Mouse (Mus musculus): ENCODE measurements around the gene Nat8f5.
"Not testable (repeated sequence)": the region's sequence is repeated elsewhere in the genome, so short reads cannot be mapped to it uniquely, and the experiment has no call there.

Nat8f5 gene

GRCm38 (mm10) chr6:85836098-85836497 is 15.3 kb upstream of the Nat8f5 start:
- not testable (repeated sequence) for DNase-seq (ENCODE audit: low spot score)

DNA sequence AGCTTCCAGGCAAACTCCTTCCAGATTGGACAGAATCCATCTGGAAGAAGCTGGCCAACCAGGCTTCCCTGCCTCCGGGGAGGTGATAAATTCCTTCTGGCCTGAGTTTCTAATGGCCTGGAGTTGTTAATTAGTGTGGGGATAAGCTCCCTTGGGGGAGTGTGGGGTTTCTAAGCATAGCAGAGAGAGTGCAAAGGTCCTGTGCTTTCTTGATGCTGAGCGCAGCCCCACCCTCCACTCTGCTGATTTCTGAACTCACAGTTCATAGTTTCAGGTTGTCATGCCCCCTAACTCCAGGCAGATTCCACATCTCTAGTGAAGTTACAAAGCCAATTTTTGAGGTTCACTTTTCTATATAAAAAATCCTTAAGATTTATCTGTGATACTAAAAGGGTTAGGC is 14.3 kb upstream of the Nat8f5 start:
- DNase-seq (ENCODE audit: low spot score): not testable (repeated sequence)

DNA sequence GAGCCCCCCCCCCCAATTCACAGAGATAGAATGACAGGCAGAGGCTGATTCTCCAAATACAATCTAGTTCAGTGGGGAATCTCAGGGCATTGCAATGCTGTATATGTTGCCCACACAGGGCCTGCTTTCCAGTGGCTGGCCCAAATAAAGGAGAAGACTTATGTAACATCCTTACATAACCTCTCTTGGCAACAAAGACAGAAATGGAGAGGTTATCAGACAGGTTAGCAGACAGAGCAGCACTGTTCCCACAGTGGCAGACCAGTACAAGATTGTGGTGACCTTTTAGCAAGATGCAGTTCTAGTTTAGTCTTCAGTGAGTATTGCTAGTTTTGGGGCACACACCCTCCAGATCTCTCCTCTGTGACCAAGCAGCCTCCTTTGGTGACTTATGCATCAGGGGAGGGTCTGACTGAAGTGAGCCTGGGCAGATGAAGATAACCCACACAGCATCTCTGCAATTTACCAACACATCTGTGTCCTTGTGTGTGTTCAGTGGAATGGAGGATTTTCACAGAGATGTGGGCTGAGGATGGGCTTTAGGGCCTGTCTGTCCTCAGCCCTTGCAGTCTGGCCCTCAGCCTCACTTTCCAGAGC is 13.8 kb upstream of the Nat8f5 start:
- DNase-seq (ENCODE audit: low spot score): not testable (repeated sequence)

- DNase-seq (ENCODE audit: low spot score): no peak
These were observed 11.1 kb upstream of the Nat8f5 start, which contains the start of gene Nat8 for GRCm38 (mm10) chr6:85831796-85832321. Gene Nat8, minus strand, starts transcription at chr6:85832082.

GRCm38 (mm10) chr6:85829462-85829861 is 8.7 kb upstream of the Nat8f5 start:
- no peak for DNase-seq (ENCODE audit: low spot score)

DNA sequence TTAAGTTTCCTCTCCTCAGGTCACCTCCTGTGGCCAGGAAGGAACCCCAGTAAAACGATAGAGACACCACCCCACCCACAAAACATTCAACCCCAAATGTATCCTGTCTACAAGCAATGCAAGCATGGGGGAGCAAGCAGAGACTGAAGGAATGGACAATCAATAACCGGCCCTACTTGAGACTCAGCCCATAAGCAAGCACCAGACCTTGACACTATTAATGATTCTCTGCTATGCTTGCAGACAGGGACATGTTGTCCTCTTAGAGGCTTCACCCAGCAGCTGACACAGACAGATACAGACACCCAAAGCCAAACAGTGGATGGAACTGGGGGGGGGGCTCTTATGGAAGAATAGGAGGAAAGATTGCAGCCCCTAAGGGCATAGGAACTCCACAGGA is 5.1 kb upstream of the Nat8f5 start:
- no peak for DNase-seq (ENCODE audit: low spot score)

DNA sequence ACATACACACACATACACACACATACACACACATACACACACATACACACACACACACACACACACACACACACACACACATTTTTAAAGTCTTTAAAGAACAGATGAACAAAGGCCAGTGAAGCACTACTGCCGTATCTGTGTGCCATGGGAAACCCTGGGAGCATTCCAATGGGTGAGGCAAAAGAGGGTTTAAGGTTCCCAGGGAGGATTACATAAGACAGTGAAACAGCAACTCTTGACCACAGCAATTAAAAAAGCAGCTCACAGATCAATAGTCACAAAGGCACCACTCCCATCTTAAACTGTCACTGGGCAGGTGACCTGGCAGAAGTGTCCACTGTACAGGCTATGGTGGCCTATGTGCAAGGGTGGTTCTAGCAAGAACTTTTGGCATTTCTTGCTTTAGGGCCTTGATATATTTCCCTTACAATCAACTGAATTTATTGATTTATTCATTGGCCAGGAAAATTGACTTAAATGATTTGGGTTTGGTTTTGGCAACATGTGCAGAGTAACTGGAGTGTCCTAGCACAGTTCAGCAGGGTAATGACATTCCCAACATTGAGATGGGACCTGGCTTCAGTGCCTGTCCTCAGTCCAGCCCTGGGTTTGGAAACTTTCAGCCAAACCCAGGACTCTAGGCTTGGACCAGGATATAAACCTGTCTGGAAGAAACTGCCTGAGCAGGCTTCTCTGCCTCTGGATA is 2.8 kb upstream of the Nat8f5 start:
- DNase-seq (ENCODE audit: low spot score): no peak

GRCm38 (mm10) chr6:85822286-85822685 is 1.5 kb upstream of the Nat8f5 start:
- DNase-seq (ENCODE audit: low spot score): no peak

GRCm38 (mm10) chr6:85818338-85818737 is 2.4 kb downstream of the Nat8f5 start:
- no peak for DNase-seq (ENCODE audit: low spot score)

- no peak for DNase-seq (ENCODE audit: low spot score)
These were observed 7.4 kb downstream of the Nat8f5 start for GRCm38 (mm10) chr6:85813339-85813738.

DNA sequence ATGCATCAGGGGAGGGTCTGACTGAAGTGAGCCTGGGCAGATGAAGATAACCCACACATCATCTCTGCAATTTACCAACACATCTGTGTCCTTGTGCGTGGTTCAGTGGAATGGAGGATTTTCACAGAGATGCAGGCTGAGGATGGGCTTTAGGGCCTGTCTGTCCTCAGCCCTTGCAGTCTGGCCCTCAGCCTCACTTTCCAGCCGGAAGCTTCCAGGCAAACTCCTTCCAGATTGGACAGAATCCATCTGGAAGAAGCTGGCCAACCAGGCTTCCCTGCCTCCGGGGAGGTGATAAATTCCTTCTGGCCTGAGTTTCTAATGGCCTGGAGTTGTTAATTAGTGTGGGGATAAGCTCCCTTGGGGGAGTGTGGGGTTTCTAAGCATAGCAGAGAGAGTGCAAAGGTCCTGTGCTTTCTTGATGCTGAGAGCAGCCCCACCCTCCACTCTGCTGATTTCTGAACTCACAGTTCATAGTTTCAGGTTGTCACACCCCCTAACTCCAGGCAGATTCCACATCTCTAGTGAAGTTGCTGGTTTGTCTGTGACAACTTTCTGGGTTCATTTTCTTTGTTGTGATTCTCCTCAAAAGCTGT is 9.7 kb downstream of the Nat8f5 start:
- DNase-seq (ENCODE audit: low spot score): not testable (repeated sequence)

DNA sequence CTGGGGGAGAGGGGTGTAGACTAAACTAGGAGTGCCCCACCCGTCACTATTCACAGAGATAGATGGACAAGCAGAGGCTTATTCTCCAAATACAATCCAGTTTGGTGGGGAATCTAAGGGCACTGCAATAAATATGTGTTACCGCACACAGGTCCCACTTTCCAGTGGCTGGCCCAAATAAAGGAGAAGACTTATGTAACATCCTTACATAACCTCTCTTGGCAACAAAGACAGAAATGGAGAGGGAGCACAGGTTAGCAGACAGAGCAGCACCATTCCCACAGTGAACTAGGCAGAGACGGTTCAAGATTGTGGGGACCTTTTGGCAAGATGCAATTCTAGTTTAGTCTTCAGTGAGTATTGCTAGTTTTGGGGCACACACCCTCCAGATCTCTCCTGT is 10.3 kb downstream of the Nat8f5 start:
- DNase-seq (ENCODE audit: low spot score): not testable (repeated sequence)

- DNase-seq (ENCODE audit: low spot score): not testable (repeated sequence)
These were observed 11.0 kb downstream of the Nat8f5 start for GRCm38 (mm10) chr6:85809784-85810183.

DNA sequence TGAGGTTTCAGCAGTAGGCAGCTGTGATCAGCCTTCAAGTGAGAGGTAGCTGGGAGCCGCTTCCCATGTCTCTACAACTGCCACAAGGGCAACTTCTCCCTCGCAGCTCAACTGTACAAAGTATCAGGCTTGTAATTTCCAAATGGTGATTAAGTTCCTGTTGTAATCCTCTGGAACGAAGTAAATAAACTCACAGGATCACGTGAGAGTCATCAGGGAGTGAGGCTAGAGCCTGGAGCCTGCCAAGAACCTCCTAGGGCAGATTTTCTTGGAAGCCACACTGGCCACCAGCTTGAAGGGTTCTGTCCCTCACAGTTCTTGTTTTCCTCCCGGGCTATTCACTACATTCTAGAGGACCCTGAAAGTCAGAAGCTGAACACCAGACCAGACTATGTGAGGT is 17.6 kb downstream of the Nat8f5 start:
- DNase-seq (ENCODE audit: low spot score): not testable (repeated sequence)

All from T-cell, adult 2 months (primary cell).